Mouse (Mus musculus) MEL (cell line): Measurements from ENCODE around the gene Mpv17l. TPM values are rescaled to one million over a fixed set of nuclear protein-coding genes. Genes with fewer than 3 reads are reported as not detected.

Source experiments
- DNase-seq: peaks from one replicate; pipeline ENCODE4 v3.0.0; 2011; ENCODE audit warnings: low read depth, low spot score
- H3K27ac ChIP-seq: 2 replicates; pipeline ENCODE4 v1.5.1; 2012; ENCODE audit warnings: low read depth, mild to moderate bottlenecking, control low read depth, low read length, moderate library complexity; ENCODE audit not compliant: control insufficient read depth
- H3K27me3 ChIP-seq, 2 experiments: fragments of 150-350 bp in 1 of 2; sonication (generic) in 1 of 2; 2 replicates each; pipeline ENCODE4 v1.6.1; 2012; ENCODE audit warnings: low read length in 2 of 2, mild to moderate bottlenecking in 2 of 2, improper control_type of control experiment in 1 of 2, moderate library complexity in 1 of 2; ENCODE audit not compliant: insufficient read depth in 2 of 2, control insufficient read depth in 1 of 2
- H3K36me3 ChIP-seq, 2 experiments: 2 replicates each; pipeline ENCODE4 v1.6.1; 2012 to 2014; ENCODE audit warnings: low read length in 2 of 2, improper control_type of control experiment in 1 of 2, inconsistent platforms in 1 of 2, mild to moderate bottlenecking in 1 of 2; ENCODE audit not compliant: insufficient read depth in 2 of 2, control insufficient read depth in 1 of 2
- H3K4me1 ChIP-seq, 2 experiments: fragments of 150-350 bp in 1 of 2; sonication (generic) in 1 of 2; 2 replicates each; pipeline ENCODE4 v1.6.1; 2012; ENCODE audit warnings: low read length in 2 of 2, improper control_type of control experiment in 1 of 2, mild to moderate bottlenecking in 1 of 2; ENCODE audit not compliant: insufficient read depth in 2 of 2, control insufficient read depth in 1 of 2
- H3K4me3 ChIP-seq, 2 experiments: fragments of 150-350 bp in 1 of 2; sonication (generic) in 1 of 2; 2 replicates each; pipeline ENCODE4 v1.5.1; 2012; ENCODE audit warnings: low read depth in 2 of 2, low read length in 2 of 2, mild to moderate bottlenecking in 2 of 2, moderate library complexity in 2 of 2, control low read depth in 1 of 2, improper control_type of control experiment in 1 of 2; ENCODE audit not compliant: control insufficient read depth in 1 of 2, insufficient read depth in 1 of 2
- H3K79me2 ChIP-seq: 2 replicates; pipeline ENCODE4 v1.6.1; 2012; ENCODE audit warnings: mild to moderate bottlenecking, low read length, moderate library complexity; ENCODE audit not compliant: control insufficient read depth, poor library complexity, insufficient read depth
- H3K9ac ChIP-seq: 2 replicates; pipeline ENCODE4 v1.6.1; 2012; ENCODE audit warnings: low read depth, mild to moderate bottlenecking, control low read depth, low read length, moderate library complexity; ENCODE audit not compliant: control insufficient read depth, poor library complexity, severe bottlenecking
- H3K9me3 ChIP-seq: fragments of 150-350 bp; sonication (generic); replicated peaks from 2 replicates; pipeline ENCODE4 v1.6.1; 2012; ENCODE audit warnings: mild to moderate bottlenecking, low read length, improper control_type of control experiment, moderate library complexity; ENCODE audit not compliant: insufficient read depth
- BHLHE40 ChIP-seq: IDR thresholded peaks from 2 replicates; pipeline ENCODE4 v1.6.1; 2012; ENCODE audit warnings: low read depth, mild to moderate bottlenecking, inconsistent platforms, low read length, improper control_type of control experiment, borderline replicate concordance
- CHD1 ChIP-seq: IDR thresholded peaks from 2 replicates; pipeline ENCODE4 v1.6.1; 2012; ENCODE audit warnings: low read depth, mild to moderate bottlenecking, inconsistent platforms, low read length, improper control_type of control experiment
- E2F4 ChIP-seq: IDR thresholded peaks from 2 replicates; pipeline ENCODE4 v1.6.1; 2011; ENCODE audit warnings: low read depth, low read length, improper control_type of control experiment, borderline replicate concordance
- EP300 ChIP-seq, 2 experiments: IDR thresholded peaks; 2 replicates each; pipeline ENCODE4 v1.6.1; 2011; ENCODE audit warnings: improper control_type of control experiment in 2 of 2, low read length in 2 of 2, low read depth in 1 of 2, mild to moderate bottlenecking in 1 of 2
- ETS1 ChIP-seq: IDR thresholded peaks from 2 replicates; pipeline ENCODE4 v1.6.1; 2012; ENCODE audit warnings: low read depth, mild to moderate bottlenecking, inconsistent platforms, low read length, improper control_type of control experiment, moderate library complexity
- GABPA ChIP-seq: IDR thresholded peaks from 2 replicates; pipeline ENCODE4 v1.6.1; 2012; ENCODE audit warnings: low read depth, mild to moderate bottlenecking, inconsistent platforms, low read length, improper control_type of control experiment, moderate library complexity
- GATA1 ChIP-seq: IDR thresholded peaks from 2 replicates; pipeline ENCODE4 v1.6.1; 2011; ENCODE audit warnings: low read depth, low read length, improper control_type of control experiment
- KAT2A ChIP-seq: conservative IDR thresholded peaks from 2 replicates; pipeline ENCODE4 v1.6.1; 2012; ENCODE audit warnings: low read depth, low read length, improper control_type of control experiment, inconsistent platforms
- MAZ ChIP-seq: IDR thresholded peaks from 2 replicates; pipeline ENCODE4 v1.6.1; 2012; ENCODE audit warnings: low read depth, mild to moderate bottlenecking, inconsistent platforms, low read length, improper control_type of control experiment
- MEF2A ChIP-seq: IDR thresholded peaks from 2 replicates; pipeline ENCODE4 v1.6.1; 2014; ENCODE audit warnings: low read depth, mild to moderate bottlenecking, inconsistent platforms, low read length, improper control_type of control experiment; ENCODE audit not compliant: poor library complexity, insufficient replicate concordance, severe bottlenecking; ENCODE audit errors: extremely low read depth
- MYC ChIP-seq: IDR thresholded peaks from 2 replicates; pipeline ENCODE4 v1.6.1; 2011; ENCODE audit warnings: low read depth, mild to moderate bottlenecking, low read length, improper control_type of control experiment, moderate library complexity
- NELFE ChIP-seq: IDR thresholded peaks from 2 replicates; pipeline ENCODE4 v1.6.1; 2011; ENCODE audit warnings: low read depth, low read length, improper control_type of control experiment
- POLR2A ChIP-seq, 2 experiments: IDR thresholded peaks; 2 replicates each; pipeline ENCODE4 v1.6.1; 2011 to 2012; ENCODE audit warnings: low read length in 2 of 2, mild to moderate bottlenecking in 2 of 2, control low read depth in 1 of 2, improper control_type of control experiment in 1 of 2, low read depth in 1 of 2, moderate library complexity in 1 of 2; ENCODE audit not compliant: control insufficient read depth in 1 of 2, insufficient read depth in 1 of 2, poor library complexity in 1 of 2
- POLR2AphosphoS5 ChIP-seq: IDR thresholded peaks from 2 replicates; pipeline ENCODE4 v1.6.1; 2012; ENCODE audit warnings: low read depth, borderline replicate concordance, mild to moderate bottlenecking, inconsistent platforms, low read length, moderate library complexity, mixed read lengths
- RAD21 ChIP-seq: IDR thresholded peaks from 2 replicates; pipeline ENCODE4 v1.6.1; 2011; ENCODE audit warnings: mild to moderate bottlenecking, low read depth, low read length, improper control_type of control experiment
- RCOR1 ChIP-seq: IDR thresholded peaks from 2 replicates; pipeline ENCODE4 v1.6.1; 2012; ENCODE audit warnings: low read depth, mild to moderate bottlenecking, inconsistent platforms, low read length, improper control_type of control experiment
- SIN3A ChIP-seq: IDR thresholded peaks from 2 replicates; pipeline ENCODE4 v1.6.1; 2012; ENCODE audit warnings: low read length, improper control_type of control experiment, inconsistent platforms
- SMC3 ChIP-seq: IDR thresholded peaks from 2 replicates; pipeline ENCODE4 v1.6.1; 2011; ENCODE audit warnings: low read depth, low read length, improper control_type of control experiment
- TBP ChIP-seq: IDR thresholded peaks from 2 replicates; pipeline ENCODE4 v1.8.0; 2011; ENCODE audit warnings: low read depth, low read length, improper control_type of control experiment
- TCF12 ChIP-seq: IDR thresholded peaks from 2 replicates; pipeline ENCODE4 v1.6.1; 2014; ENCODE audit warnings: low read depth, mild to moderate bottlenecking, inconsistent platforms, low read length, improper control_type of control experiment, moderate library complexity
- USF2 ChIP-seq, 2 experiments: IDR thresholded peaks; 2 replicates each; pipeline ENCODE4 v1.6.1; 2011 to 2012; ENCODE audit warnings: improper control_type of control experiment in 2 of 2, low read length in 2 of 2, borderline replicate concordance in 1 of 2, inconsistent platforms in 1 of 2, low read depth in 1 of 2, mild to moderate bottlenecking in 1 of 2; ENCODE audit not compliant: insufficient read depth in 1 of 2
- ZC3H11A ChIP-seq: IDR thresholded peaks from 2 replicates; pipeline ENCODE4 v1.6.1; 2012; ENCODE audit warnings: low read depth, mild to moderate bottlenecking, inconsistent platforms, low read length, improper control_type of control experiment
- ZMIZ1 ChIP-seq: IDR thresholded peaks from 2 replicates; pipeline ENCODE4 v1.6.1; 2012; ENCODE audit warnings: low read depth, mild to moderate bottlenecking, inconsistent platforms, low read length, improper control_type of control experiment, moderate library complexity
- ZNF384 ChIP-seq: IDR thresholded peaks from 2 replicates; pipeline ENCODE4 v1.6.1; 2012; ENCODE audit warnings: low read depth, mild to moderate bottlenecking, inconsistent platforms, low read length, improper control_type of control experiment
- polyA plus RNA-seq, 2 experiments: library from polyadenylated mRNA; stranded (reverse) in 1 of 2; unstranded in 1 of 2; fragments of >175 nt in 1 of 2; fragments of >200 nt in 1 of 2; gene quantifications; 2 replicates each; pipeline versions ENCODE4 v1.2.1 to v1.2.4; 2012; ENCODE audit warnings: low replicate concordance in 2 of 2, low read depth in 1 of 2; ENCODE audit not compliant: insufficient read length in 2 of 2, insufficient read depth in 1 of 2, missing spikeins in 1 of 2
- total RNA-seq: library from RNA; depleted of rRNA; stranded (reverse); fragments of 300-350 nt; gene quantifications from 2 replicates; pipeline ENCODE4 v1.2.3, GENCODE M21; 2012

The Mpv17l gene
- total and polyA plus RNA-seq, 3 experiments: 0.77 to 2.3 TPM; not detected in 1

DNA sequence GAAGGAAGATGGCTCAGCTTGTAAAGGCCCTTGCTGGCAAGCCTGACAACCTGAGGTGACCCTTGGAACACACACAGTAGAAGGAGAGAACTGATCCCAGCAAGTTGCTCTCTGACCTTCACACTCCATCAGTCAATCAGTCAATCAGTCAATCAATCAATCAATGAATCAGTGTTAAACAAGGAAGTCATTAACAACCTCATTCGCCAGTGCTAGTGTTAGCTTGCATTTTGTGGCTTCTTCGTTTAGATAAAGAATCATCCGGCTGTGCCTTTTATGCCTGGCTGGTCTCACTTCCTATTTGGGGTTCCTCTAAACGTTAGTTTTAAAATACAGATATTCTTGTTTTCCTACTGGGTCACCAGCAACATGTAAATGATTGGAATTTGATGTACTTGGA, 41.2 kb downstream of the Mpv17l start:
- peaks cover 0 to 2% of the 10 kb centered on the region in 2 experiments; a peak in 1 of 4 replicates for H3K4me1 ChIP-seq
- H3K9me3 ChIP-seq: no peaks in the 10 kb centered on the region
- peak; percentile 73 for DNase-seq
- H3K27ac ChIP-seq: no peak overlapping the region
- H3K36me3 ChIP-seq: peaks cover 0 to 4% of the 10 kb centered on the region in 2 experiments; a peak in 2 of 4 replicates
- H3K79me2 ChIP-seq: no peaks in the 10 kb centered on the region
- H3K27me3 ChIP-seq: no peaks in the 10 kb centered on the region
- H3K4me3 ChIP-seq: no peak overlapping the region
- peak; percentile 67; the same call in 1 of the 2 replicates for TF ChIP-seq GATA1
- TF ChIP-seq RCOR1: peak; percentile 96
- TF ChIP-seq ETS1: peak; percentile 27; the same call in 1 of the 2 replicates
- TF ChIP-seq GABPA: no peak
- TF ChIP-seq BHLHE40: no peak
- no peak for TF ChIP-seq USF2 (IDR thresholded peaks at IDR 0.05; ENCODE audit: borderline replicate concordance in 1 of 2, insufficient read depth in 1 of 2, low read depth in 1 of 2, low read length in 2 of 2)
- TF ChIP-seq KAT2A: no peak
- peak; percentile 73 to 84 for TF ChIP-seq EP300 (IDR thresholded peaks at IDR 0.05; ENCODE audit: low read depth in 1 of 2, low read length in 2 of 2)
- no peak overlapping the region for H3K9ac ChIP-seq

DNA sequence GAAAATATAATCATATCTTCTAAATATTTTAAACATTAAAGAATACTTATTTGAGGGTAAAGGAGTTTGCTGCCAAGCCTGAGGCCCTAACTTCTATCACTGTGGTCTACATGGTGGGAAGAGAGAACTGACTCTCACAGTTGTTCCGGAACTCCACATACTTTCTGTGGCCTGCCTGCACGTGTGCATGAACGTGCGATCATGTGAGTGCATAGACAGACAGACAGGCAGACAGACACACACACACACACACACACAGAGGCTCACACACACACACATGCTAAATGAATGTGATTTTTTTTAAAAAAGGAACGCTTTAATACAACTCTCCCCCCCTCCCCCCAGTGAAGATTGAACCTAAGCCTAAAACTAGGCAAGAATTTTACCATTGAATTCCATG, 41.8 kb downstream of the Mpv17l start:
- Histone ChIP-seq H3K36me3 (peaks cover 0 to 4% of the 10 kb centered on the region in 2 experiments; a peak in 2 of 4 replicates), H3K27ac (no peak overlapping the region), H3K9me3 (no peaks in the 10 kb centered on the region), H3K4me1 (peaks cover 0 to 2% of the 10 kb centered on the region in 2 experiments; a peak in 1 of 4 replicates), H3K79me2 (no peaks in the 10 kb centered on the region), H3K9ac (no peak overlapping the region), H3K27me3 (no peaks in the 10 kb centered on the region), H3K4me3 (no peak overlapping the region)
- DNase-seq: no peak
- no peak for TF ChIP-seq USF2 (IDR thresholded peaks at IDR 0.05; ENCODE audit: borderline replicate concordance in 1 of 2, insufficient read depth in 1 of 2, low read depth in 1 of 2, low read length in 2 of 2)
- TF ChIP-seq CHD1: no peak
- TF ChIP-seq POLR2AphosphoS5: no peak
- no peak for TF ChIP-seq SMC3
- TF ChIP-seq MYC: no peak
- no peak for TF ChIP-seq GATA1
- TF ChIP-seq TBP: no peak
- TF ChIP-seq SIN3A: no peak
- TF ChIP-seq GABPA: no peak

DNA sequence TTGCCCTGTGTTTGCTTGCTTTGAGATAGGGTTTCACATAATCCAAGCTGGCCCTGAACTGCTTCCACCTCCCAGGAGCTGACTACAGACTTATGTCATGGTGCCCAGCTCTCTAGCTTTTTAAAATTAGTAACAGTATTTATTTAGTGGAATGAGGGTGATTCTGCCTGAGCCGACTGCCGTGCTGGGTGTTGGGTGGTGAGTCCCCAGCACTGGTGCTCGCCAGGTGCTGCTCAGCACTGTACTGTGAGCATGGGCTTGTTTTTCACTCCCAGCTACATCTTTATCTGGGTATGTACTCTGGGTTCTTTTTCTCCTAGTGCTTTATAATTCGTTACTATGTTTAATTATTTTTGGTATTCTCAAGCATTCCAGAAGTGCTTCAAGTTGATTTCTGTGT, 42.2 kb downstream of the Mpv17l start:
- H3K27ac ChIP-seq: no peak overlapping the region
- no peaks in the 10 kb centered on the region for H3K27me3 ChIP-seq
- no peaks in the 10 kb centered on the region for H3K79me2 ChIP-seq
- no peaks in the 10 kb centered on the region for H3K9me3 ChIP-seq
- no peak for DNase-seq
- peaks cover 0 to 4% of the 10 kb centered on the region in 2 experiments; a peak in 2 of 4 replicates for H3K36me3 ChIP-seq
- no peak overlapping the region for H3K4me3 ChIP-seq
- H3K9ac ChIP-seq: no peak overlapping the region
- H3K4me1 ChIP-seq: peaks cover 0 to 2% of the 10 kb centered on the region in 2 experiments; a peak in 1 of 4 replicates
- TF ChIP-seq EP300 (IDR thresholded peaks at IDR 0.05; ENCODE audit: low read depth in 1 of 2, low read length in 2 of 2): no peak
- TF ChIP-seq RAD21: no peak
- TF ChIP-seq NELFE: no peak
- no peak for TF ChIP-seq KAT2A
- no peak for TF ChIP-seq MEF2A
- TF ChIP-seq ZC3H11A: no peak
- TF ChIP-seq SIN3A: no peak
- no peak for TF ChIP-seq ZMIZ1
- TF ChIP-seq CHD1: no peak
- TF ChIP-seq POLR2A (IDR thresholded peaks at IDR 0.05; ENCODE audit: control insufficient read depth in 1 of 2, insufficient read depth in 1 of 2, low read depth in 1 of 2, low read length in 2 of 2, poor library complexity in 1 of 2): no peak
- TF ChIP-seq POLR2AphosphoS5: no peak
- no peak for TF ChIP-seq E2F4
- TF ChIP-seq MAZ: no peak
- no peak for TF ChIP-seq RCOR1
- no peak for TF ChIP-seq TCF12
- TF ChIP-seq BHLHE40: no peak
- no peak for TF ChIP-seq USF2 (IDR thresholded peaks at IDR 0.05; ENCODE audit: borderline replicate concordance in 1 of 2, insufficient read depth in 1 of 2, low read depth in 1 of 2, low read length in 2 of 2)
- TF ChIP-seq ZNF384: no peak
